Mouse (Mus musculus): ENCODE data around the gene Pdzd2.

DNA sequence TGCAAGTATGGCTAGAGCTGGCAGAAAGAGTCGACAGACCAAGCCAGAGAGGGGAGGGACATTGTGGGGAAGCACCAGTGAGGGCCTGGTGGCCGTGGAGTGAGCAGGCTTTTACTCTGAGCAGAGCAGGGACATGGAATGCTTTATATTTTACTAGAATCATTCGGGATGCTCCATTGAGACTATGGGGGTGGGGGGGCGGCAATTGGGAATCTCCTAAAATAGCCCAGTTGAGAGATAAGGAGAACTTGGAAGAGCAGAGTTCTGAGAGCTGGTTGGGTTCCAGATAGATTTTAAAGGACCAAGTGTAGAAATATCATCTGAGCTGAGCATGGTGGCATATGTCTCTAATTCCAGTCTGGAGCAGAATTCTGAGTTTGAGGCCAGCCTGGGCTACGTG is 14.5 kb downstream of the Pdzd2 start:
- TF ChIP-seq CTCF (IDR thresholded peaks at IDR 0.05; ENCODE audit: control insufficient read depth, insufficient read depth, insufficient replicate concordance, low read depth, low read length): no peak
- TF ChIP-seq POLR2A (IDR thresholded peaks at IDR 0.05; ENCODE audit: control insufficient read depth, low read depth, low read length): no peak

Data from testis, adult 2 months (tissue).